Mouse (Mus musculus): Measurements from ENCODE around the gene Teddm3.

GRCm38 (mm10) chr16:21191569-21191968, 37.8 kb upstream of the Teddm3 start:
- TF ChIP-seq CTCF (IDR thresholded peaks at IDR 0.05; ENCODE audit: borderline replicate concordance, control insufficient read depth, extremely low read depth, insufficient read depth, low read length, poor library complexity) (no peak), POLR2A (IDR thresholded peaks at IDR 0.05; ENCODE audit: control insufficient read depth, extremely low read depth, insufficient read depth, low read length, poor library complexity) (no peak)
